Mouse (Mus musculus) liver, embryonic 14.5 days (tissue): ENCODE data around the gene Tmem189.

Experiments
- CTCF ChIP-seq: IDR thresholded peaks from 2 replicates; pipeline ENCODE4 v1.5.1; 2016; ENCODE audit warnings: antibody characterized with exemption, low read depth, control low read depth
- EP300 ChIP-seq: IDR thresholded peaks from 2 replicates; pipeline ENCODE4 v1.6.1; 2016; ENCODE audit warnings: antibody characterized with exemption, low read depth

GRCm38 (mm10) chr2:167739030-167739429, 49.4 kb upstream of the Tmem189 start:
- TF ChIP-seq EP300 (no peak), CTCF (no peak)
